ENCODE assay signal across 17 mouse cellular contexts in genomic region chr9:58394605-58395004, GRCm38 (mm10).
"Had no signal": no experiment of that assay in that cellular context is flagged by ENCODE, and none has a peak within 500 bp of the region (broad histone marks: within the 10 kb centered on the region; RNA-seq: fewer than 3 reads in every experiment).

No protein-coding gene starts in this region.

- ATAC-seq: hindbrain, postnatal 0 days; intestine, embryonic 16.5 days; liver, embryonic 12.5 days had no signal

- DNase-seq: gastrocnemius, postnatal 14 days; gastrocnemius, postnatal 36 days; heart, adult 11 months; heart, adult 2 months; heart, postnatal 14 days; heart, postnatal 36 days; kidney, adult 11 months; kidney, adult 2 months; kidney, adult 9 months; kidney, postnatal 14 days; kidney, postnatal 36 days; layer of hippocampus, adult 9-11 months; layer of hippocampus, postnatal 36 days; lung, adult 18-20 months had no signal
